Mouse (Mus musculus) forebrain, postnatal 0 days (tissue): ENCODE data around the gene Acaa1a. TPM values are rescaled to one million over a fixed set of nuclear protein-coding genes. Genes with fewer than 3 reads are reported as not detected.

ENCODE experiments used
- ATAC-seq: fragments of 200-750 bp; cut with Nextera tagmentation; 2 replicates; pipeline ENCODE4 v1.8.0; 2017; ENCODE audit warnings: mild to moderate bottlenecking, moderate library complexity
- DNase-seq: peaks from one replicate; pipeline ENCODE4 v3.0.0-alpha.2; 2015
- H3K27ac ChIP-seq: fragments of 300-500 bp; sonication (generic); 2 replicates; pipeline ENCODE4 v1.5.1; 2014; ENCODE audit warnings: low read depth, mild to moderate bottlenecking, antibody characterized with exemption, low read length, moderate library complexity, mixed read lengths
- H3K27me3 ChIP-seq: fragments of 300-500 bp; sonication (generic); 2 replicates; pipeline ENCODE4 v1.6.1; 2014; ENCODE audit warnings: mild to moderate bottlenecking, low read length, mixed read lengths; ENCODE audit not compliant: insufficient read depth
- H3K36me3 ChIP-seq: fragments of 300-500 bp; sonication (generic); 2 replicates; pipeline ENCODE4 v1.6.1; 2014; ENCODE audit warnings: mild to moderate bottlenecking, moderate library complexity; ENCODE audit not compliant: insufficient read depth
- H3K4me1 ChIP-seq: fragments of 300-500 bp; sonication (generic); 2 replicates; pipeline ENCODE4 v1.6.1; 2014; ENCODE audit warnings: antibody characterized with exemption; ENCODE audit not compliant: insufficient read depth
- H3K4me2 ChIP-seq: fragments of 300-500 bp; sonication (generic); 2 replicates; pipeline ENCODE4 v1.6.1; 2014; ENCODE audit warnings: low read depth, mild to moderate bottlenecking, moderate library complexity
- H3K4me3 ChIP-seq: fragments of 300-500 bp; sonication (generic); 2 replicates; pipeline ENCODE4 v1.5.1; 2014; ENCODE audit warnings: low read depth, low read length, mixed read lengths
- H3K9ac ChIP-seq: fragments of 300-500 bp; sonication (generic); 2 replicates; pipeline ENCODE4 v1.6.1; 2014; ENCODE audit warnings: mild to moderate bottlenecking
- H3K9me3 ChIP-seq: fragments of 300-500 bp; sonication (generic); 2 replicates; pipeline ENCODE4 v1.6.1; 2016; ENCODE audit warnings: low read length
- CTCF ChIP-seq: sonication (generic); IDR thresholded peaks from 2 replicates; pipeline ENCODE4 v1.5.1; 2016; ENCODE audit warnings: antibody characterized with exemption, control low read depth, low read depth
- WGBS: fragments of 180-500 bp; shearing (Covaris S2); extraction: QIAGEN DNeasy Blood & Tissue Kit; methylation state at CpG from one replicate; pipeline ENCODE4 v1.1.7; 2014; 5-methylcytosine and 5-hydroxymethylcytosine counted together
- polyA plus RNA-seq: library from polyadenylated mRNA; unstranded; fragments of >200 nt; fragmentation: Nextera tagmentation; extraction: Ambion mirVana; gene quantifications from 2 replicates; pipeline ENCODE4 v1.2.1, GENCODE M21; 2015
- total RNA-seq: library from RNA; depleted of rRNA; stranded (reverse); fragments of >200 nt; gene quantifications from 2 replicates; pipeline ENCODE4 v1.2.3, GENCODE M21; 2014; rRNA removed

The Acaa1a gene
- total and polyA plus RNA-seq, 2 experiments from 2014 or later = 86.6 to 130 TPM

DNA sequence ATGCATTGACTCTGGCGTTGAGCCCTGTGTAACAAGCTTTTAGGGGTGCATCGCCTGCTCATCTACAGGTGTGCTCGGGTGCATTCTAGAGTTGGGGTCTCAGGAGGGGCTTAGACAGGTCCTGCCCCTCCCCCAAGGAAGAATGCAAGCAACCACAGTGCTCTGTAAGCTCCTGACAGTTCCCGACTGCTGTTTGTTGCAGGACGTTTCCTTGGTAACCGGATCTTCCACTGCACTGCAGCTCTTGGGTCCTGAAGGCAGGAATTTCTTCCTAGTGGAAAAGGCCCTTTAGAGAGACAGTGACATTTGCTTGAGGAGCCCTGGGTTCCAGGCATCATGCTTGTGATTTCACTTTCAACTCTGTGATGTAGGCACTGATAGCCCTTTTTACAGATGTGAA lies 43.1 kb downstream of the Acaa1a start:
- Histone ChIP-seq H3K36me3 (no peaks in the 10 kb centered on the region), H3K27me3 (no peaks in the 10 kb centered on the region), H3K27ac (0 out of 2 replicates have a peak overlapping the region, but pooled peaks have one; percentile 40), H3K4me2 (no peak overlapping the region), H3K9me3 (no peaks in the 10 kb centered on the region), H3K9ac (no peak overlapping the region), H3K4me3 (no peak overlapping the region), H3K4me1 (no peaks in the 10 kb centered on the region)
- ATAC-seq (peak; percentile 54; the same call in 1 of the 2 replicates), DNase-seq (peak; percentile 41)
- TF ChIP-seq CTCF = no peak
- WGBS = 66% methylated on average over 6 of the region's 6 CpGs

DNA sequence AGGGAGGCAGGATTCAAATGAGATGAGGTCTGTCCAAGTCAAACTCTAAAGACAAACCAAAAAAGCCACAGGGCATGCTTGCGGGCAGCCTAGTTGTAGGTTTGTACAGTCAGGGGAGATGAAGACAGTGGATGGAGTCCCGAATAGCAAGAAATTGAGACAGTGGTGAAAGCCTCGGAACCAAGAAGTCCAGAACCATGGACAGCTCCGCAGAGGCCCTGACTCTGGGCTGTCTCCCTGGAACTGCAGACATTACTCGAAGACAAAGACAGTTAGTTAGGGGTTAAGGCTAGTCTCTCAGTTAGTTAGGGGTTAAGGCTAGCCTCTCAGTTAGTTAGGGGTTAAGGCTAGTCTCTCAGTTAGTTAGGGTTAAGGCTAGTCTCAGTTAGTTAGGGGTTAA lies 49.5 kb downstream of the Acaa1a start:
- Histone ChIP-seq H3K36me3 (no peaks in the 10 kb centered on the region), H3K9ac (no peak overlapping the region), H3K4me1 (no peaks in the 10 kb centered on the region), H3K4me3 (no peak overlapping the region), H3K27ac (no peak overlapping the region), H3K4me2 (no peak overlapping the region), H3K27me3 (no peaks in the 10 kb centered on the region), H3K9me3 (no peaks in the 10 kb centered on the region)
- TF ChIP-seq CTCF = no peak
- WGBS = 57% methylated on average over 5 of the region's 5 CpGs
- DNase-seq = no peak
- no peak for ATAC-seq

DNA sequence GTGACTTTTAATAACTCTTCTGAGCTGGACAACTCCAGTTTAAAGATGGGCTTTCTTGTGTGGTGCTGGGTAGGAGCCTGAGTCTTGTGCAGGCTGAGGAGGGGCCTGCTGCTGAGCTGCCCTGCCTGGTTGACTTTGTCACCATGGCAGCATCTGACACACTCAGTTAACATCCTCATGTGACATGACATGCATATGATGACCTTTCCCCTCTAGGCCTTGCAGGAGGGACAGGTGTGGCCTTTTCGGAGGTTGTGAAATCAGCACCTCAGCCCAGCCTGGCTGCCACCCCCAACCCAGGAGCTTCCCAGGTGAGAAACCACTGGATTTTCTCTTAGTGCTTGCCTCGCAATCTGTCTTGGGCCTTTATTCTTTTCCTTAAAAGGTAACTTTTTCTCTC lies 50.7 kb downstream of the Acaa1a start:
- Histone ChIP-seq H3K9me3 (no peaks in the 10 kb centered on the region), H3K36me3 (no peaks in the 10 kb centered on the region), H3K4me2 (no peak overlapping the region), H3K27ac (no peak overlapping the region), H3K9ac (no peak overlapping the region), H3K4me3 (no peak overlapping the region), H3K4me1 (no peaks in the 10 kb centered on the region), H3K27me3 (no peaks in the 10 kb centered on the region)
- DNase-seq = no peak
- no peak for TF ChIP-seq CTCF
- no peak for ATAC-seq
- 95% methylated on average over 2 of the region's 2 CpGs for WGBS

DNA sequence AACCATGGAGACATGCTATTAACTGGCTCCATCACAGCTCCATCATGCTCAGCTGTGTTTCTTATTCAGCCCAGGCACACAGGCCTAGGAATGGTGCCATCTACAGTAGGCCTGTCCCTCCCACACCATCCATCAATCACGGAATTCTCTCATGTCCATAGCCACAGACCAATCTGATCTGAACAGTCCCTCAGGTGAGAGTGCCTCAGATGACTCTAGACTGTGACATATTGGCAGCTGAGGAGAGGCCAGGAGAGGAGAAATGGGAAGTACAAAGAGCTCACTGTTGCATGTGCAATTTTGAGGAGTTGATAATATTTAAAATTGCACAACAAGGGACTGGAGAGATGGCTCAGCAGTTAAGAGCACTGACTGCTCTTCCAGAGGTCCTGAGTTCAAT lies 55.3 kb downstream of the Acaa1a start:
- DNase-seq (no peak), ATAC-seq (no peak)
- H3K36me3 ChIP-seq = no peaks in the 10 kb centered on the region
- no peak overlapping the region for H3K27ac ChIP-seq
- 84% methylated on average over 1 of the region's 1 CpGs for WGBS
- TF ChIP-seq CTCF = no peak
- no peak overlapping the region for H3K4me3 ChIP-seq
- no peaks in the 10 kb centered on the region for H3K9me3 ChIP-seq
- no peak overlapping the region for H3K4me2 ChIP-seq
- no peaks in the 10 kb centered on the region for H3K27me3 ChIP-seq
- no peak overlapping the region for H3K9ac ChIP-seq
- no peaks in the 10 kb centered on the region for H3K4me1 ChIP-seq

Other genes starting within 250 kb of the Acaa1a start
- gene Plcd1, start 246.2 kb upstream of the Acaa1a start, total RNA-seq = 9.6 and 16.1 TPM in 2 replicates
- 8.2 and 11.3 TPM in 2 replicates for gene Plcd1, start 246.2 kb upstream of the Acaa1a start, polyA plus RNA-seq
- gene Dlec1, start 237.2 kb upstream of the Acaa1a start, total RNA-seq = 0.85 and 2.0 TPM in 2 replicates
- gene Dlec1, start 237.2 kb upstream of the Acaa1a start, polyA plus RNA-seq = 0.40 and 0.42 TPM in 2 replicates
- 2.0 and 2.1 TPM in 2 replicates for gene Acaa1b, start 182.6 kb upstream of the Acaa1a start, total RNA-seq
- 2.2 and 2.7 TPM in 2 replicates for gene Acaa1b, start 182.6 kb upstream of the Acaa1a start, polyA plus RNA-seq
- not detected in 2 replicates for gene Gm47289, start 180.5 kb upstream of the Acaa1a start, total RNA-seq
- gene Gm47289, start 180.5 kb upstream of the Acaa1a start, polyA plus RNA-seq = not detected in 2 replicates
- not detected in 2 replicates for gene Slc22a13, start 130.6 kb upstream of the Acaa1a start, total RNA-seq
- gene Slc22a13, start 130.6 kb upstream of the Acaa1a start, polyA plus RNA-seq = not detected in 2 replicates
- 48.8 and 57.5 TPM in 2 replicates for gene Oxsr1, start 17.2 kb upstream of the Acaa1a start, total RNA-seq
- 7.2 and 8.8 TPM in 2 replicates for gene Oxsr1, start 17.2 kb upstream of the Acaa1a start, polyA plus RNA-seq
- 4.0 and 5.8 TPM in 2 replicates for gene Myd88, start 1.7 kb downstream of the Acaa1a start, total RNA-seq
- gene Myd88, start 1.7 kb downstream of the Acaa1a start, polyA plus RNA-seq = 5.2 and 5.3 TPM in 2 replicates
- gene Xylb, start 17.7 kb downstream of the Acaa1a start, total RNA-seq = 5.0 and 9.0 TPM in 2 replicates
- 2.6 and 3.7 TPM in 2 replicates for gene Xylb, start 17.7 kb downstream of the Acaa1a start, polyA plus RNA-seq
- gene Slc22a14, start 25.9 kb downstream of the Acaa1a start, total RNA-seq = 0.08 TPM in 1 of 2 replicates, not detected in the other
- gene Slc22a14, start 25.9 kb downstream of the Acaa1a start, polyA plus RNA-seq = not detected in 2 replicates
- 13.4 and 26.7 TPM in 2 replicates for gene Acvr2b, start 62.4 kb downstream of the Acaa1a start, total RNA-seq
- 9.7 and 23.2 TPM in 2 replicates for gene Acvr2b, start 62.4 kb downstream of the Acaa1a start, polyA plus RNA-seq
- 26.6 and 26.9 TPM in 2 replicates for gene Exog, start 105.3 kb downstream of the Acaa1a start, total RNA-seq
- 28.6 and 39.7 TPM in 2 replicates for gene Exog, start 105.3 kb downstream of the Acaa1a start, polyA plus RNA-seq
- 3.4 and 8.2 TPM in 2 replicates for gene Scn5a, start 239.3 kb downstream of the Acaa1a start, total RNA-seq
- gene Scn5a, start 239.3 kb downstream of the Acaa1a start, polyA plus RNA-seq = 0.40 and 0.77 TPM in 2 replicates